Mouse (Mus musculus) brain, adult 2 months (tissue): ENCODE measurements around the gene Wdr20.

ENCODE experiments used
- DNase-seq: peaks from one replicate; pipeline ENCODE4 v3.0.0; 2011; ENCODE audit warnings: low read depth, low spot score

Gene Wdr20

GRCm38 (mm10) chr12:110819367-110819766 lies 81.6 kb downstream of the Wdr20 start:
- no peak for DNase-seq

DNA sequence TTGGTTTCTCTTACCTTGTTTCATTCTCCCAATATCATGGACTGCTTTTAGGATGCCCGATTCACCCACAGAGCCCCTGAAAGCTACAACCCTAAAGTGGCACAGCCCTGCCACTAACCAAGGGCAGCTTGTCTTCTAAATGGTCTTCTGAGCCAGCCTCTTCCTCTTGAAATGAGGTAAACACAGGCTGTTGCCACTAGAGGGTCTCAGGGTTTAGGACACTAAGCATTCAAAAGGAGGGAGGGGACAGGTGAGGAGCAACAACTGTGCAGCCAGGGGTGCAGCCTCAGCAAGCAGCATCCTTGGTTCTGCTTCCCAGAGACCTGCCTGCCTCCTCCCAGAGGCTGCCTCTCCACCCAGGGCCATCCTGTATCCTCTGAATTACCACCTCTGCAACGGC lies 84.0 kb downstream of the Wdr20 start:
- no peak for DNase-seq

GRCm38 (mm10) chr12:110822366-110822765 lies 84.6 kb downstream of the Wdr20 start:
- DNase-seq = no peak

GRCm38 (mm10) chr12:110828908-110829307 lies 91.2 kb downstream of the Wdr20 start:
- DNase-seq = no peak

DNA sequence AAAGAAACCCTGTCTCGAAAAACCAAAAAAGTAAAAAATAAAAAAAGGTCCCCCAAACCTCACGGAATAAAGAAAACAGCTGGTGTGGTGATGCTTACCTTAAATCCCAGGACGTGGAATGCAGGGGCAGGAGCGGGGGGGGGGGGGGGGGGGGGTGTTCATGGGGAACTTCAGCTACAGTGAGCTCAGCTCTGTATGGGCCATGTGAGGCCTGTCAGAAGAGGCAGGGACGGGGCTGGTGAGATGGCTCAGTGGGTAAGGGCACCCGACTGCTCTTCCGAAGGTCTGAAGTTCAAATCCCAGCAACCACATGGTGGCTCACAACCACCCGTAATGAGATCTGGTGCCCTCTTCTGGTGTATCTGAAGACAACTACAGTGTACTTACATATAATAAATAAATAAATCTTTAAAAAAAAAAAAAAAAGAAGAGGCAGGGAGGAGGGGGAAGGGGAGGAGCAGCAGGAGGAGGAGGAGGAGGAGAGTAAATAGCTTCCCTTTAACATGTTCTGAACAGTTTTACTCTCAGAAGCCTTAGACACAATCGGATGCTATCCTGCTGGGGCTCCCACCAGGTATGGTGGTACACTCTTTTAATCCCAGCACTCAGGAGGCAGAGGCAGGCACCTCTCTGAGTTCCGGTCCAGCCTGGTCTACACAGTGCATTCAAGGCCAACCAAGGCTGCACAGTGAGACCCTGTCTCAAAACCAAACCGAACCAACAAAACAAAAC lies 92.7 kb downstream of the Wdr20 start:
- no peak for DNase-seq

- no peak for DNase-seq
These were observed 97.4 kb downstream of the Wdr20 start for GRCm38 (mm10) chr12:110835182-110835581.

- DNase-seq = no peak
These were observed 99.0 kb downstream of the Wdr20 start for GRCm38 (mm10) chr12:110836729-110837128.

GRCm38 (mm10) chr12:110837192-110837841 lies 99.6 kb downstream of the Wdr20 start:
- no peak for DNase-seq

- DNase-seq = no peak
These were observed 100.1 kb downstream of the Wdr20 start for GRCm38 (mm10) chr12:110837850-110838249.

DNA sequence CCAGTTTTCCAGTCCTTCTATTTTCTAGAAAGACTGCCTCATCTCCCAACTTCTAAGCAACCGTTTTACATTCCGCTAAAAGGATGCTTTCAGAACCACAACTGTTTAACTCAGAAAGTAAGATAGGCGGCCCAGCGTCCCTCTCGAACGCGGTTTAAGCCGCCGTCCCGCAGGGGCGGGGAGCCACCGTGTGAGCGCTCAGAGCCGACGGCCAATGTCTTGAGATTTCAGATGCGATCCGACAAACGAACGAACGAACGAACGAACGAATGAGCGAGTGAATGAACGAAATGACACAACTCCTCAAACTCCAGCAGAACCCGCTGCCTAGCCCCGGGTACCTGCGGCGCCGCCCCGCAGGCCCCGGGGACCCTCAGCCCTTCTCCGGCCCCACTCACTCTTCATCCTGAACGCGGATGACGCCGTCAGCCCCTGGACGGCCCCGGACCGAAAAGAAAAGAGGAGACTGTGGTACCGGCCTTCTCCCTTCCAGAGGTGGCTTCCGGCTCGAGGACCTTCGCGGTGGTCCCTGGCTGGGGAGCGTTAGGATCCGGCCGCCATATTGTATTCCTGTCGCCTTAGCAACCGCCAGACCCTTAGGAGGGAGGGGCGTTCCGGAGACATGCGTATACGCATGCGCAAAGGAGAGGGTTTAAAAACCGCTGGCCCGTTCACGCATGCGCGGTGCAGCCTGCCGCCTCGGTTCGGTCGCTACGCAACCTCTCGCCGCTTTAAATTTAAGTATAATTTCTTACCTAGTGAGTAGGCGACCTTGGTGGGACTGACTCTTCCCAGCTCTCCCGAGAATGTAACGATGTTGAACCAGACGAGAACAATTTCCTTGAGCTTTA lies 102.8 kb downstream of the Wdr20 start, which contains the start of gene Mok:
TSS of gene Mok (minus strand) at position 592 of the 851 bp plus-strand sequence.
- peak; percentile 96 for DNase-seq

- DNase-seq = no peak
These were observed 104.2 kb downstream of the Wdr20 start for GRCm38 (mm10) chr12:110841731-110842493.

GRCm38 (mm10) chr12:110843194-110844048 lies 105.7 kb downstream of the Wdr20 start:
- DNase-seq = peak; percentile 82

GRCm38 (mm10) chr12:110844227-110845130 lies 106.7 kb downstream of the Wdr20 start:
- DNase-seq = peak; percentile 31

GRCm38 (mm10) chr12:110845131-110845880 lies 107.6 kb downstream of the Wdr20 start:
- peak; percentile 94 for DNase-seq

DNA sequence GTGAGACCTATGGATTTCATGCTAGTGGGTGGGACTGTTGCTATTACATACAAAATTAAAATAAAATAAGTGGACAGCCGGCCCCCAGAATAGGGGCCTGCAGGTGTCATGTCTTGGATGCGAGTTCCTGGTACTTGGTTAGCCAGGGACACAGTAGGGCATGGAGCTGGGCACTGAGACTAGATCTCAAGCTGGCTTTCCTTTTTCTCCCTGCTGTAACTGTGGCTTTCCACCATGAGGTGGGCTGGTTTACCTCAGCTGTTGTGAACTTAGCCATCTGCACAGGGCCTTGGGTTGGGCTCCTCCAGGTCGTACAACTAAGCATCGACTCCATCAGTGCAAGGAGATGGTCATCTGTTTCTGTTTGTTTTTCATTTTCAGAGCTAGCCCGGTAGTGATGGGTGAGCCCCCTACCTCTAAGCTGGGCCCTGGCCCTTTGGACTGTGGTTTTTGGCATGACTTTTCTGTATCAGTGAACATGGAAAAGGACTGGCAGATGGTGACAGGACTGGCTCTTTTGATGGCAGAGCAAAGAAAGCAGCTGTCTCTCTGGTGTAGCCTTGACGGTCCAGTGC lies 108.5 kb downstream of the Wdr20 start:
- no peak for DNase-seq

GRCm38 (mm10) chr12:110850010-110850928 lies 112.5 kb downstream of the Wdr20 start, which contains the start of gene Zfp839:
Gene Zfp839 (plus strand): TSS chr12:110850253.
- DNase-seq = peak; percentile 93

GRCm38 (mm10) chr12:110850929-110851256 lies 113.1 kb downstream of the Wdr20 start:
- no peak for DNase-seq
